Mouse (Mus musculus): Measurements from ENCODE around the gene Kri1. TPM values are rescaled to one million over a fixed set of nuclear protein-coding genes. Genes with fewer than 3 reads are reported as not detected.
"Not testable (repeated sequence)": the region's sequence is repeated elsewhere in the genome, so short reads cannot be mapped to it uniquely, and the experiment has no call there.

The Kri1 gene
- polyA plus RNA-seq, 1 experiment from 2014 or later = 16.3 TPM

DNA sequence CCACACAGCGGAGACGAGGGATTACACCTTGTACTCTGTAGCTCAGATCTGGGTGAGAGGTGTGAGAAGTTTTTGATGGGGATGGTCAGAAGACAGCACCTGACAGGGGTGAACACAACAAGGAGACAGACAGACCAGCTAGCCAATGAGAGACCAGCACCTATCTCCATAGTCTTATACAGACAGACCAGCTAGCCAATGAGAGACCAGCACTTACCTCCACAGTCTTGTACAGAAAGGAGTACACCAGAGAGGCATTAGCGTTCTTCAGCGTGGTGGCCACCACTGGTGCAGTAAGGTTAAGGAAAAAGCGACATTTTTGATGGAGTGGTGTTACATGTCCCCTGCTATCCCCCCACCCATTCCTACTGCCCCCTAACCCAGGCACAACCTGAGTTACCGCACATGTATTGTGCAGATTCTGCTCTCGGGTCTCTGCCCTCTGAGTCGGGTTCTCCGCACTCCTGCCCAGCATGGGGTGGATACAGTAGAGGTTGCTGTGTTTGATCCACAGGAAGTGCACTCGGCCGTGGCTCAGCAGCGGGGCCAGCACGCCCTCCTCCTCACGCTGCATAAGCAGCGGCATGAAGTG is 21.5 kb upstream of the Kri1 start:
- 78% methylated on average over 15 of the region's 15 CpGs for WGBS
- H3K27me3 ChIP-seq (ENCODE audit: control insufficient read depth, insufficient read depth, low read length) = peaks cover 11% of the 10 kb centered on the region
- ATAC-seq (replicated peaks; ENCODE audit: low FRiP score) (no peak), DNase-seq (ENCODE audit: low spot score) (no peak)
- H3K27ac ChIP-seq (ENCODE audit: low read depth, low read length) = no peak overlapping the region
- no peak overlapping the region for H3K4me2 ChIP-seq (ENCODE audit: low read depth, low read length, severe bottlenecking)
- H3K9ac ChIP-seq (ENCODE audit: low read length) = no peak overlapping the region
- H3K4me3 ChIP-seq (ENCODE audit: low read depth, low read length) = no peak overlapping the region
- H3K9me3 ChIP-seq (ENCODE audit: control insufficient read depth, low read length) = no peaks in the 10 kb centered on the region; the same call in 1 of the 2 replicates
- H3K4me1 ChIP-seq (replicated peaks; ENCODE audit: control insufficient read depth, insufficient read depth, low read length) = no peaks in the 10 kb centered on the region
- H3K36me3 ChIP-seq (ENCODE audit: control insufficient read depth, insufficient read depth, low read length) = no peaks in the 10 kb centered on the region

- H3K27me3 ChIP-seq (ENCODE audit: control insufficient read depth, insufficient read depth, low read length) = no peaks in the 10 kb centered on the region
- no peak for ATAC-seq (replicated peaks; ENCODE audit: low FRiP score)
- H3K4me1 ChIP-seq (replicated peaks; ENCODE audit: control insufficient read depth, insufficient read depth, low read length) = no peaks in the 10 kb centered on the region
- H3K27ac ChIP-seq (ENCODE audit: low read depth, low read length) = no peak overlapping the region
- H3K9me3 ChIP-seq (ENCODE audit: control insufficient read depth, low read length) = no peaks in the 10 kb centered on the region
- no peak overlapping the region for H3K4me2 ChIP-seq (ENCODE audit: low read depth, low read length, severe bottlenecking)
- H3K4me3 ChIP-seq (ENCODE audit: low read depth, low read length) = no peak overlapping the region
- no peak for DNase-seq (ENCODE audit: low spot score)
- WGBS = 90% methylated on average over 7 of the region's 7 CpGs
- H3K9ac ChIP-seq (ENCODE audit: low read length) = no peak overlapping the region
- no peaks in the 10 kb centered on the region for H3K36me3 ChIP-seq (ENCODE audit: control insufficient read depth, insufficient read depth, low read length)
These were observed 17.3 kb upstream of the Kri1 start for GRCm38 (mm10) chr9:21305065-21305464.

DNA sequence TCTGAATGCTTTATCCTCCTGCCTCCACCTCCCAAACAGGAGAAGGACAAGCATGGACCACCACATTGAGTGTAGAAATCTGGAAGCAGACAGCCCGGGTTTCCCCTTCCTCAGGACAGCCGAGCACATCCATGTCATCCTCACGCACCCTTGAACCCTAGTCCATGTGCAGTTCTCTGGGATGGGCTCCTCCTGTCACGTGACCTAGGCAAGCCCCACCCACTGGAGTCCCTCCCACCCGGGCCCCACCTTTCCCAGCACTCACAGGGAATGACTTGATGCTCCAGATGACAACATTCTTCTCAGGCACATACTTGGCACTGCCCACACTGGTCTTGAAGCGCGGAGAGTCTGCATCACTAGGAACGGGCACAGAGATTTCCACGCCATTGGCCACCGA is 11.2 kb upstream of the Kri1 start:
- ATAC-seq (replicated peaks; ENCODE audit: low FRiP score) = no peak

DNA sequence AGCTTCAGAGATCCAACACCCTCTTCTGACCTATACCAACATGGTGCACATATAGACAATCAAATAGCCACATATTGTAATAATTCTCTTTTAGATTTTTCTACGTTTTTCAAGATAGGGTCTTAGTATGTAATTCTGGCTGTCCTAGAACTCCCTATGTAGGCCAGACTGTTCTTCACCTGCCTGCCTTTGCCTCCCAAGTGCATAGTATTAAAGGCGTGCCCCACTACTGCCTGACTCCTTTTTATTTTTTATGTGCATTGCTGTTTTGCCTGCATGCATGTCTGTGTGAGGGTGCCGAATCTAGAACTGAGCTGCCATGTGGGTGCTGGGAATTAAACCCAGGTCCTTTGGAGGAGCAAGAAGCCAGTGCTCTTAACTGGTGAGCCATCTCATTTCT is 4.5 kb upstream of the Kri1 start:
- H3K4me2 ChIP-seq (ENCODE audit: low read depth, low read length, severe bottlenecking) = peak overlapping the region; percentile 50; the same call in 1 of the 2 replicates
- WGBS = 94% methylated on average over 3 of the region's 3 CpGs
- H3K27me3 ChIP-seq (ENCODE audit: control insufficient read depth, insufficient read depth, low read length) = no peaks in the 10 kb centered on the region
- no peaks in the 10 kb centered on the region for H3K9me3 ChIP-seq (ENCODE audit: control insufficient read depth, low read length)
- H3K4me3 ChIP-seq (ENCODE audit: low read depth, low read length) = no peak overlapping the region
- H3K9ac ChIP-seq (ENCODE audit: low read length) = no peak overlapping the region; the same call in 1 of the 2 replicates
- DNase-seq (ENCODE audit: low spot score) = no peak
- ATAC-seq (replicated peaks; ENCODE audit: low FRiP score) = no peak
- peak overlapping the region; percentile 6; the same call in 1 of the 2 replicates for H3K27ac ChIP-seq (ENCODE audit: low read depth, low read length)
- H3K4me1 ChIP-seq (replicated peaks; ENCODE audit: control insufficient read depth, insufficient read depth, low read length) = peaks cover 3% of the 10 kb centered on the region; the same call in 1 of the 2 replicates
- H3K36me3 ChIP-seq (ENCODE audit: control insufficient read depth, insufficient read depth, low read length) = no peaks in the 10 kb centered on the region

More for the DNA sequence above, 11.2 kb upstream of the Kri1 start:
- no peak overlapping the region for H3K4me3 ChIP-seq (ENCODE audit: low read depth, low read length)
- H3K9ac ChIP-seq (ENCODE audit: low read length) = no peak overlapping the region
- H3K36me3 ChIP-seq (ENCODE audit: control insufficient read depth, insufficient read depth, low read length) = no peaks in the 10 kb centered on the region
- no peak overlapping the region for H3K27ac ChIP-seq (ENCODE audit: low read depth, low read length)
- no peak overlapping the region for H3K4me2 ChIP-seq (ENCODE audit: low read depth, low read length, severe bottlenecking)
- H3K4me1 ChIP-seq (replicated peaks; ENCODE audit: control insufficient read depth, insufficient read depth, low read length) = no peaks in the 10 kb centered on the region
- DNase-seq (ENCODE audit: low spot score) = no peak
- H3K27me3 ChIP-seq (ENCODE audit: control insufficient read depth, insufficient read depth, low read length) = no peaks in the 10 kb centered on the region
- no peaks in the 10 kb centered on the region for H3K9me3 ChIP-seq (ENCODE audit: control insufficient read depth, low read length)
- 87% methylated on average over 10 of the region's 10 CpGs for WGBS

- H3K36me3 ChIP-seq (ENCODE audit: control insufficient read depth, insufficient read depth, low read length); H3K27me3 ChIP-seq (ENCODE audit: control insufficient read depth, insufficient read depth, low read length); H3K4me1 ChIP-seq (replicated peaks; ENCODE audit: control insufficient read depth, insufficient read depth, low read length); ATAC-seq (replicated peaks; ENCODE audit: low FRiP score); DNase-seq (ENCODE audit: low spot score); H3K9me3 ChIP-seq (ENCODE audit: control insufficient read depth, low read length): not testable (repeated sequence)
- Histone ChIP-seq H3K9ac (ENCODE audit: low read length) (peak overlapping the region; percentile 59), H3K4me2 (ENCODE audit: low read depth, low read length, severe bottlenecking) (peak overlapping the region; percentile 50), H3K27ac (ENCODE audit: low read depth, low read length) (peak overlapping the region; percentile 91), H3K4me3 (ENCODE audit: low read depth, low read length) (peak overlapping the region; percentile 77)
- WGBS = 22% methylated on average over 7 of the region's 7 CpGs
These were observed 4.1 kb upstream of the Kri1 start for GRCm38 (mm10) chr9:21291868-21292267.

GRCm38 (mm10) chr9:21291022-21291787 is 3.4 kb upstream of the Kri1 start, which contains the start of gene Cdkn2d:
Gene Cdkn2d, minus strand, starts transcription at chr9:21291407.
- H3K9me3 ChIP-seq (ENCODE audit: control insufficient read depth, low read length) = no peaks in the 10 kb centered on the region
- WGBS = under 1% methylated on average over 51 of the region's 51 CpGs
- DNase-seq (ENCODE audit: low spot score) (peak; percentile 100), ATAC-seq (replicated peaks; ENCODE audit: low FRiP score) (peak; percentile 96)
- peak within 1 kb of the TSS; percentile 79 for H3K9ac ChIP-seq (ENCODE audit: low read length)
- H3K36me3 ChIP-seq (ENCODE audit: control insufficient read depth, insufficient read depth, low read length) = no peaks in the 10 kb centered on the region
- H3K4me1 ChIP-seq (replicated peaks; ENCODE audit: control insufficient read depth, insufficient read depth, low read length) = peaks cover 8% of the 10 kb centered on the region
- H3K27me3 ChIP-seq (ENCODE audit: control insufficient read depth, insufficient read depth, low read length) = no peaks in the 10 kb centered on the region
- H3K27ac ChIP-seq (ENCODE audit: low read depth, low read length) = peak within 1 kb of the TSS; percentile 91
- peak within 1 kb of the TSS; percentile 78 for H3K4me2 ChIP-seq (ENCODE audit: low read depth, low read length, severe bottlenecking)
- H3K4me3 ChIP-seq (ENCODE audit: low read depth, low read length) = peak within 1 kb of the TSS; percentile 77

- 0% methylated on average over 20 of the region's 20 CpGs for WGBS
- Histone ChIP-seq H3K4me2 (ENCODE audit: low read depth, low read length, severe bottlenecking) (peak overlapping the region; percentile 78), H3K36me3 (ENCODE audit: control insufficient read depth, insufficient read depth, low read length) (no peaks in the 10 kb centered on the region), H3K27ac (ENCODE audit: low read depth, low read length) (peak overlapping the region; percentile 58), H3K4me1 (replicated peaks; ENCODE audit: control insufficient read depth, insufficient read depth, low read length) (peaks cover 8% of the 10 kb centered on the region), H3K9ac (ENCODE audit: low read length) (peak overlapping the region; percentile 79), H3K27me3 (ENCODE audit: control insufficient read depth, insufficient read depth, low read length) (no peaks in the 10 kb centered on the region), H3K4me3 (ENCODE audit: low read depth, low read length) (peak overlapping the region; percentile 77), H3K9me3 (ENCODE audit: control insufficient read depth, low read length) (no peaks in the 10 kb centered on the region)
- ATAC-seq (replicated peaks; ENCODE audit: low FRiP score) = no peak; the same call in 1 of the 2 replicates
- DNase-seq (ENCODE audit: low spot score) = no peak
These were observed 2.8 kb upstream of the Kri1 start for GRCm38 (mm10) chr9:21290589-21290988.

DNA sequence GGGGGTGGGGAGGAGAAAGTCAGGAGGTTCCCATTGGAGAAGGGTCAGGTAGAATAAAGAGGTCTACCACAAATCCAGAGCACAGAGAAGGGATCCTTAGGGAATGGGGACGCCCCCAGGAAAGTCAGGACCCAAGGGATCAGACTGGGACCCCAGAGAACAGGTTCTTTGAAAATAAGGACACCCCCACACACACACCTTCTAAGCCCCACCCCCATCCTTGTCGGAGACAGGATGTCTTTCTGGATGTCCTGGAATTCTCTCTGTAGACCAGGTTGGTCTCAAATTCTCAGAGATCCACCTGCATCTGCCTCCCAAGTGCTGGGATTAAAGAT is 1.5 kb upstream of the Kri1 start:
- no peak overlapping the region for H3K27ac ChIP-seq (ENCODE audit: low read depth, low read length)
- H3K36me3 ChIP-seq (ENCODE audit: control insufficient read depth, insufficient read depth, low read length) = no peaks in the 10 kb centered on the region; the same call in 1 of the 2 replicates
- no peaks in the 10 kb centered on the region for H3K9me3 ChIP-seq (ENCODE audit: control insufficient read depth, low read length)
- H3K4me1 ChIP-seq (replicated peaks; ENCODE audit: control insufficient read depth, insufficient read depth, low read length) = peaks cover 8% of the 10 kb centered on the region
- no peaks in the 10 kb centered on the region for H3K27me3 ChIP-seq (ENCODE audit: control insufficient read depth, insufficient read depth, low read length)
- H3K9ac ChIP-seq (ENCODE audit: low read length) = no peak overlapping the region
- H3K4me3 ChIP-seq (ENCODE audit: low read depth, low read length) = peak overlapping the region; percentile 77; the same call in 1 of the 2 replicates
- peak overlapping the region; percentile 78; the same call in 1 of the 2 replicates for H3K4me2 ChIP-seq (ENCODE audit: low read depth, low read length, severe bottlenecking)
- DNase-seq (ENCODE audit: low spot score) (no peak), ATAC-seq (replicated peaks; ENCODE audit: low FRiP score) (no peak)
- 88% methylated on average over 2 of the region's 2 CpGs for WGBS

Measured in forebrain, embryonic 11.5 days (tissue).